Mouse (Mus musculus): ENCODE measurements around the gene Rsph6a. TPM values are rescaled to one million over a fixed set of nuclear protein-coding genes. Genes with fewer than 3 reads are reported as not detected.

Rsph6a gene
- polyA plus RNA-seq, 1 experiment from 2014 or later = not detected

DNA sequence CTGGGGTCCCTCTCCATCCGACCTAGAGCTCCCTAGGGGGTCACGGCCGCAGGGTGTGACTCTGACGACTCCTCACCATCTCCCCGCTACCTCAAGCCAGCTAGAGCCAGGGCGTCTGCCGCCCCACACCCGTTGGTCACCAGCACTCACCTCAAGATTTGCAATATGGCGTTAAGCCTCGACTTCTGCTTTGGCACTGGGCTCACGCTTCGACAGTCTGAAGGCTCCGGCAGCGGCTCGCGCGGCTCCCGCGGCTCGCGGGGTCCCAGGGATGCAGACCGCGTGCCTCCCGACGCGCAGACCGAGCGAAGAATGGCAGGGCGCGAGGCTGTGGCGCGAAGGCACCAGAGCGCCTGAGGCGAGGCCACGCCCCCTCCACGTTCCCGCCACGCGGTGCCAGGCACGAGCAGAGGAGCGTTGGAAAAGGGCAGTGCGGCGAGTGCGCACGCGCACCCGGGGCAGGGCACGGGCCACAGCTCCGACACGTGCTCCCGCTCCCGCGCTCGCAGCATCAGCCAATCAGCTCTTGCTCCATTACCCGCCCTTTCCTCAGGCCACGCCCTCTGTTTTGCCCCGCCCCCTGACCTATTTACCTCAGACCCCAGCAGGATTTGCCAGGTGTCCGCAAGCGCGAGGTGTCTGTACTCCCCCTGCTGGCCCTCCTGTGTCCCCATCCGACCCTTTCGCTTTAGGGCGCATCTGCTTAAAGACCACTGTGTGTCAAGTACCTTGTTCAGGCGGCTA lies 63.7 kb downstream of the Rsph6a start, which contains the start of gene Gm4969:
Gene Gm4969, minus strand, starts transcription at position 341 of the 744 bp plus-strand sequence.
- no peaks in the 10 kb centered on the region for H3K36me3 ChIP-seq (ENCODE audit: control insufficient read depth, insufficient read depth, low read length)
- H3K4me2 ChIP-seq (replicated peaks; ENCODE audit: low read depth) = peak within 1 kb of the TSS; percentile 18
- no peaks in the 10 kb centered on the region for H3K27me3 ChIP-seq (ENCODE audit: control insufficient read depth, insufficient read depth, low read length)
- ATAC-seq (ENCODE audit: low FRiP score, low TSS enrichment) (peak; percentile 45), DNase-seq (ENCODE audit: low spot score) (peak; percentile 81)
- no peak within 1 kb of the TSS for H3K27ac ChIP-seq (replicated peaks)
- H3K4me3 ChIP-seq (ENCODE audit: low read depth, low read length) = 0 out of 2 replicates have a peak within 1 kb of the TSS, but pooled peaks have one; percentile 11
- H3K9me3 ChIP-seq (ENCODE audit: control insufficient read depth, low read length) = no peaks in the 10 kb centered on the region
- WGBS = 23% methylated on average over 61 of the region's 64 CpGs
- H3K9ac ChIP-seq (ENCODE audit: low read length) = no peak within 1 kb of the TSS
- H3K4me1 ChIP-seq (replicated peaks; ENCODE audit: control insufficient read depth, insufficient read depth) = no peaks in the 10 kb centered on the region; the same call in 1 of the 2 replicates
- TF ChIP-seq CTCF (IDR thresholded peaks at IDR 0.05; ENCODE audit: low read depth) = peak; percentile 54
- TF ChIP-seq EP300 (optimal IDR thresholded peaks at IDR 0.05) = no peak

DNA sequence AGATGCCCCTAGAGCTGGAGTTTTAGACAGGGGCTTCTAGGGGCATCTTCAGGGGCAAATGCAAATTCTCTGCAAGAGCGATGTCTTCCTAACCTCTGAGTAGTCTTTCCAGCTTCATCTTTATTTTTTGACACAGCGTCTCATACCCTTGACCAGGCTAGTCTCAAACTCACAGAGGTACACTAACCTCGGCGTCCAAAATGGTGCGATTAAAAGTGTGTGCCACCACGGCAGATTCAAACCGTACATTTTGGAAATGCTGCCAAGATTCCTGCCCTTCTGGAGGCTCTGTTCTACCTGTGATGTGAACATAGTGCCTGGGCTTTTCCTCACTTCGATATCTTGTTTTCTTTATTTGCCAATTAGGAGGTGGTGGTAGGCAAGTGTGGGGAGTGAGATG lies 64.6 kb downstream of the Rsph6a start:
- Histone ChIP-seq H3K36me3 (ENCODE audit: control insufficient read depth, insufficient read depth, low read length) (no peaks in the 10 kb centered on the region), H3K9me3 (ENCODE audit: control insufficient read depth, low read length) (no peaks in the 10 kb centered on the region), H3K4me2 (replicated peaks; ENCODE audit: low read depth) (no peak overlapping the region), H3K27me3 (ENCODE audit: control insufficient read depth, insufficient read depth, low read length) (no peaks in the 10 kb centered on the region), H3K4me3 (ENCODE audit: low read depth, low read length) (no peak overlapping the region), H3K27ac (replicated peaks) (no peak overlapping the region), H3K4me1 (replicated peaks; ENCODE audit: control insufficient read depth, insufficient read depth) (no peaks in the 10 kb centered on the region; the same call in 1 of the 2 replicates), H3K9ac (ENCODE audit: low read length) (no peak overlapping the region)
- TF ChIP-seq EP300 (optimal IDR thresholded peaks at IDR 0.05) (no peak), CTCF (IDR thresholded peaks at IDR 0.05; ENCODE audit: low read depth) (no peak)
- WGBS = 90% methylated on average over 8 of the region's 8 CpGs
- ATAC-seq (ENCODE audit: low FRiP score, low TSS enrichment) (peak; percentile 20), DNase-seq (ENCODE audit: low spot score) (no peak)

DNA sequence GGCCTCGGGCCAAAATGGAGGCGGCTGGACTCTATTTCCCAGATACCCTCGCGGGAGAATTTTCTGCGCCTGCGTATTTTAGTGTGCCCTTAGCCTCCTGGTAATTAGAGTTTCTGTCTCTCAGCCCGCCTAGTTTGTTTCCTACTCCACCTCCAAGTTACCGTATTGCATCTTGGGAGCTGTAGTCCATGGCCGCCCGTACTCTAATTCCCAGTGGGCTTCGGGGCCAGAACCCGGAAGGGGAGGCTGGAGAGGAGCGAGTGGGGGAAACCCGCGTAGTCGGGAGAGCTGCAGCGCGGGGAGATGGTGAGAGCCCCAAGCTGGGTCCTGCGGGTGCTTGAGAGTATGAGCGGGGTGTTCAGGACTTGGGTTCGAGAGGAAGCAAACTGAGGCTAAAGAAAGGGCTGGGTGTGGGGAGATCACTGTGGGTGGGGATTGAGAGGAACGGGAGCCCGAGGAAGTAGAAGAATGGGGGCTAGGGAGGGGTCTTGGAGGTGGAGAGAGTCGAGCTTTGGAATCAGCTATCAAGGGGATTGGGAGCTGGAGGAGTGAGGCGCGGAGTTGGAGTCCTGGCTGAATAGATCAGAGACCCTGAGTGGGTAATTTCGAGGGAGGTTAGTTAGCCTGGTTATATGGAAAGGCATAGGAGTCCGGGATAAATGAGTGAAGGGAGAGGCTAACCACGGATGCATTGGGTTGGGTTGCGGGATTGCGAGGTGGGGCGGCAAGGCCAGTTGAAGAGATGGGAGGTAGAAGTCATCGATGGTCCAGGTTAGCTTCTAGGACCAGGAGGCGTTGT lies 65.3 kb downstream of the Rsph6a start, which contains the start of gene Fbxo46:
Gene Fbxo46, plus strand, starts transcription at position 229 of the 799 bp plus-strand sequence.
- H3K27me3 ChIP-seq (ENCODE audit: control insufficient read depth, insufficient read depth, low read length) = no peaks in the 10 kb centered on the region
- peak within 1 kb of the TSS; percentile 45 for H3K27ac ChIP-seq (replicated peaks)
- DNase-seq (ENCODE audit: low spot score) (peak; percentile 94), ATAC-seq (ENCODE audit: low FRiP score, low TSS enrichment) (peak; percentile 96)
- TF ChIP-seq EP300 (optimal IDR thresholded peaks at IDR 0.05) (no peak), CTCF (IDR thresholded peaks at IDR 0.05; ENCODE audit: low read depth) (no peak)
- peak within 1 kb of the TSS; percentile 62 for H3K4me3 ChIP-seq (ENCODE audit: low read depth, low read length)
- no peaks in the 10 kb centered on the region; the same call in 1 of the 2 replicates for H3K4me1 ChIP-seq (replicated peaks; ENCODE audit: control insufficient read depth, insufficient read depth)
- WGBS = 2% methylated on average over 34 of the region's 34 CpGs
- H3K4me2 ChIP-seq (replicated peaks; ENCODE audit: low read depth) = peak within 1 kb of the TSS; percentile 87
- no peaks in the 10 kb centered on the region for H3K36me3 ChIP-seq (ENCODE audit: control insufficient read depth, insufficient read depth, low read length)
- no peaks in the 10 kb centered on the region for H3K9me3 ChIP-seq (ENCODE audit: control insufficient read depth, low read length)
- peak within 1 kb of the TSS; percentile 73 for H3K9ac ChIP-seq (ENCODE audit: low read length)

DNA sequence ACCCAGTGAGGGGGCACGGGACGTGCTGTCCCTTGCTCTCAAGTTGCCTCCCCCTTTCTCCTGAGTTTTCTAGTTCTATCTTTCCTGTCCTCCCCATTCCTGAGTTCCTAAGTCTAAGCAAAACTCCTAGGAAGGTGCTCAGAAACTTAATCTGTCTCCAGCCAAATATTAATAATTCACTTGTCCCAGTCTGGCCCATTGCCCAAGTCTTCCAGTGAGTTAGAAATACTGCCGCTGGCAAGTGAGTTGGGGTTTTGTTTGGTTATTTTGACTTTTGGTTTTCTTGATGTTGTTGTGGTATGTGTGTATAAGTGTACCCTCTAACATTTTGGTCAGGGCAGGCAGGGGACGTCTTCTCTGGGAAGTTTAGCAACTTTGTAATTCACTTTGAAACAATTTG lies 67.2 kb downstream of the Rsph6a start:
- ATAC-seq (ENCODE audit: low FRiP score, low TSS enrichment) = no peak
- no peaks in the 10 kb centered on the region for H3K9me3 ChIP-seq (ENCODE audit: control insufficient read depth, low read length)
- no peak for DNase-seq (ENCODE audit: low spot score)
- no peaks in the 10 kb centered on the region; the same call in 1 of the 2 replicates for H3K4me1 ChIP-seq (replicated peaks; ENCODE audit: control insufficient read depth, insufficient read depth)
- TF ChIP-seq CTCF (IDR thresholded peaks at IDR 0.05; ENCODE audit: low read depth) (no peak), EP300 (optimal IDR thresholded peaks at IDR 0.05) (no peak)
- peaks cover 4% of the 10 kb centered on the region; the same call in 1 of the 2 replicates for H3K36me3 ChIP-seq (ENCODE audit: control insufficient read depth, insufficient read depth, low read length)
- H3K9ac ChIP-seq (ENCODE audit: low read length) = no peak overlapping the region
- 78% methylated on average over 4 of the region's 4 CpGs for WGBS
- no peak overlapping the region for H3K4me2 ChIP-seq (replicated peaks; ENCODE audit: low read depth)
- no peak overlapping the region for H3K4me3 ChIP-seq (ENCODE audit: low read depth, low read length)
- H3K27me3 ChIP-seq (ENCODE audit: control insufficient read depth, insufficient read depth, low read length) = no peaks in the 10 kb centered on the region
- H3K27ac ChIP-seq (replicated peaks) = no peak overlapping the region

Small RNA genes lying within 50 kb of the gene (microRNA-seq; reads per million reads assigned to microRNA genes)
- not detected for gene Mir3100

Other genes starting within 250 kb of the Rsph6a start
- 0.06 and 0.08 TPM in 2 replicates for gene Psg17, start 233.1 kb upstream of the Rsph6a start, polyA plus RNA-seq (2015; fragmentation: Nextera tagmentation; extraction: Ambion mirVana)
- 1.3 and 1.4 TPM in 2 replicates for gene Mill2, start 214.7 kb upstream of the Rsph6a start, polyA plus RNA-seq (2015; fragmentation: Nextera tagmentation; extraction: Ambion mirVana)
- 103 and 110 TPM in 2 replicates for gene Pglyrp1, start 183.4 kb upstream of the Rsph6a start, polyA plus RNA-seq (2015; fragmentation: Nextera tagmentation; extraction: Ambion mirVana)
- gene Ccdc61, start 144.3 kb upstream of the Rsph6a start, polyA plus RNA-seq (2015; fragmentation: Nextera tagmentation; extraction: Ambion mirVana) = 15.4 and 19.1 TPM in 2 replicates
- 0.18 and 0.22 TPM in 2 replicates for gene Nova2, start 128.8 kb upstream of the Rsph6a start, polyA plus RNA-seq (2015; fragmentation: Nextera tagmentation; extraction: Ambion mirVana)
- not detected in 2 replicates for gene Nanos2, start 67.3 kb upstream of the Rsph6a start, polyA plus RNA-seq (2015; fragmentation: Nextera tagmentation; extraction: Ambion mirVana)
- gene Mypop, start 63.4 kb upstream of the Rsph6a start, polyA plus RNA-seq (2015; fragmentation: Nextera tagmentation; extraction: Ambion mirVana) = 1.3 and 1.4 TPM in 2 replicates
- 9.8 and 12.0 TPM in 2 replicates for gene Irf2bp1, start 50.6 kb upstream of the Rsph6a start, polyA plus RNA-seq (2015; fragmentation: Nextera tagmentation; extraction: Ambion mirVana)
- gene Foxa3, start 31.2 kb upstream of the Rsph6a start, polyA plus RNA-seq (2015; fragmentation: Nextera tagmentation; extraction: Ambion mirVana) = 39.2 and 46.0 TPM in 2 replicates
- 9.1 and 9.6 TPM in 2 replicates for gene Sympk, start 30.3 kb upstream of the Rsph6a start, polyA plus RNA-seq (2015; fragmentation: Nextera tagmentation; extraction: Ambion mirVana)
- gene Dmwd, start 21.5 kb downstream of the Rsph6a start, polyA plus RNA-seq (2015; fragmentation: Nextera tagmentation; extraction: Ambion mirVana) = 4.5 and 7.0 TPM in 2 replicates
- 91.3 and 103 TPM in 2 replicates for gene Dmpk, start 29.2 kb downstream of the Rsph6a start, polyA plus RNA-seq (2015; fragmentation: Nextera tagmentation; extraction: Ambion mirVana)
- gene Six5, start 39.9 kb downstream of the Rsph6a start, polyA plus RNA-seq (2015; fragmentation: Nextera tagmentation; extraction: Ambion mirVana) = 6.1 and 7.7 TPM in 2 replicates
- gene Gm4969, start 63.7 kb downstream of the Rsph6a start, polyA plus RNA-seq (2015; fragmentation: Nextera tagmentation; extraction: Ambion mirVana) = 0.72 and 0.76 TPM in 2 replicates
- gene Fbxo46, start 65.2 kb downstream of the Rsph6a start, polyA plus RNA-seq (2015; fragmentation: Nextera tagmentation; extraction: Ambion mirVana) = 6.5 and 6.7 TPM in 2 replicates
- 11.3 and 11.8 TPM in 2 replicates for gene Qpctl, start 94.6 kb downstream of the Rsph6a start, polyA plus RNA-seq (2015; fragmentation: Nextera tagmentation; extraction: Ambion mirVana)
- 96.9 and 103 TPM in 2 replicates for gene Snrpd2, start 95.0 kb downstream of the Rsph6a start, polyA plus RNA-seq (2015; fragmentation: Nextera tagmentation; extraction: Ambion mirVana)
- gene Gipr, start 111.4 kb downstream of the Rsph6a start, polyA plus RNA-seq (2015; fragmentation: Nextera tagmentation; extraction: Ambion mirVana) = 0.22 and 0.27 TPM in 2 replicates
- 8.4 and 8.8 TPM in 2 replicates for gene Eml2, start 121.7 kb downstream of the Rsph6a start, polyA plus RNA-seq (2015; fragmentation: Nextera tagmentation; extraction: Ambion mirVana)
- 0.85 and 1.3 TPM in 2 replicates for gene Gpr4, start 157.8 kb downstream of the Rsph6a start, polyA plus RNA-seq (2015; fragmentation: Nextera tagmentation; extraction: Ambion mirVana)
- gene Opa3, start 173.6 kb downstream of the Rsph6a start, polyA plus RNA-seq (2015; fragmentation: Nextera tagmentation; extraction: Ambion mirVana) = 20.3 and 20.7 TPM in 2 replicates
- gene Vasp, start 217.1 kb downstream of the Rsph6a start, polyA plus RNA-seq (2015; fragmentation: Nextera tagmentation; extraction: Ambion mirVana) = 108 and 120 TPM in 2 replicates
- 0.17 and 0.21 TPM in 2 replicates for gene Ppm1n, start 225.4 kb downstream of the Rsph6a start, polyA plus RNA-seq (2015; fragmentation: Nextera tagmentation; extraction: Ambion mirVana)
- 10.1 and 12.1 TPM in 2 replicates for gene Rtn2, start 227.9 kb downstream of the Rsph6a start, polyA plus RNA-seq (2015; fragmentation: Nextera tagmentation; extraction: Ambion mirVana)

Data from stomach, postnatal 0 days (tissue).